Mouse (Mus musculus) testis, postnatal 10 days (tissue): ENCODE measurements at regions not wholly inside any gene's neighbourhood (a gene's known extent, or its start where the extent isn't known, plus 50 kb on each side); places are given as distances from the start of the nearest gene placed in this dataset.
A peak's percentile ranks its signal among the peaks of the same experiment; 100 is the strongest.
"Not testable (repeated sequence)": the region's sequence is repeated elsewhere in the genome, so short reads cannot be mapped to it uniquely, and the experiment has no call there.

Experiments
- DNase-seq: peaks from one replicate; pipeline ENCODE4 v3.0.0; 2021; ENCODE audit warnings: low spot score

DNA sequence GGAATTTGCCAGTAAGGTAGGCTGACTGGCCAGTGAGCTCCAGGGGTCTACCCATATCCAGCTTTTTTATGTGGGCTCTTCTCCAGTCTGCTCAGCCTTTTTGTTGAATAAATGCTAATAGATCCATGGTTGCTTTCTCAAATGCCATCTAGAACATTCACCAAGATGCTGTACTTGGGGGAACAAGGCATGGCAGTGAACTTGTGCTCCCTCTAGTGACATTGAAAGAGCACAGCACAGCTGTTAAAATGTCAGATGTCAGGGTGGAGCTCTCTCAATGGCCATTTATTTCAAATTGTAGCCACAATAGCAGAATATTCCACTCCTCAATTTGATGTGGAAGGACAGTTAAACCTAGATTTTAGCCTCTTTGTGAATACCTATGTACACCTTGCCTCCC is 86.3 kb downstream of the Kcnk1 start:
- no peak for DNase-seq

- DNase-seq = no peak
Measured at GRCm38 (mm10) chr8:126082827-126083226, 87.9 kb downstream of the Kcnk1 start.

DNA sequence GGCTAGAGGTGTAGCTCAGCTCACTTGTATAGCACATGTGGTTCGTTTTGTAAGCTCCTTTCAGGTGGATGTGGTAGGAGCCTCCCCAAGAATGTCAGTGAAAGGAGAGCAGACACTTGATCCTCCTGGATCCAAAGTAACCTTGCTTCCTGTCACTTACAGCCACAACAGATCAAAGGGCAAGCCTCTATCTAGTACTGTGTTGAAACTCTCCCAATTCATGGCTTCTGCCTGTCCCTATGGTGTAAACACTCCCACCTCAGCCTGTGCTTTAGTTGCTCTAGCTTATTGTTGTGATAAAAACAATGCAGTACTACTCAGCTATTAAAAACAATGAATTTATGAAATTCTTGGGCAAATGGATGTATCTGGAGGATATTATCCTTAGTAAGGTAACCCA is 95.8 kb downstream of the Kcnk1 start:
- peak; percentile 6 for DNase-seq

DNA sequence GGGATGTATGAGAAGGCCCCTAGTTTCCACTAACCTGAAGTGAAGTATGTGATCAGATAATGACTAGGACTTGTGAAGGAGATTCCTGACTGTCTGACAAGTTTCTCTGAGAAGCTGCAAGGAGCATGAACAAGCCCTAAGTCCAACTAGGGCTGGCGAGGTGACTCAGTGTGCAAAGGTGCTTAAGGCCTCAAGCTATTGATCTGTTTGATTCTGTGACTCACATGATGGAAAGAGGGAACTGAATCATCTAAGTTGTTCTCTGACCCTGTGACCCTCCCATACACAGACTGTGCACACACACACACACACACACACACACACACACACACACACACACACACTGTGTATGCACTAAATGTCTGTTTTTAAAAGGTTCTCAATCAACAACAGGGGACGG is 99.0 kb downstream of the Kcnk1 start:
- DNase-seq = peak; percentile 4

GRCm38 (mm10) chr8:126096056-126096455 is 101.1 kb downstream of the Kcnk1 start:
- DNase-seq = peak; percentile 35

DNA sequence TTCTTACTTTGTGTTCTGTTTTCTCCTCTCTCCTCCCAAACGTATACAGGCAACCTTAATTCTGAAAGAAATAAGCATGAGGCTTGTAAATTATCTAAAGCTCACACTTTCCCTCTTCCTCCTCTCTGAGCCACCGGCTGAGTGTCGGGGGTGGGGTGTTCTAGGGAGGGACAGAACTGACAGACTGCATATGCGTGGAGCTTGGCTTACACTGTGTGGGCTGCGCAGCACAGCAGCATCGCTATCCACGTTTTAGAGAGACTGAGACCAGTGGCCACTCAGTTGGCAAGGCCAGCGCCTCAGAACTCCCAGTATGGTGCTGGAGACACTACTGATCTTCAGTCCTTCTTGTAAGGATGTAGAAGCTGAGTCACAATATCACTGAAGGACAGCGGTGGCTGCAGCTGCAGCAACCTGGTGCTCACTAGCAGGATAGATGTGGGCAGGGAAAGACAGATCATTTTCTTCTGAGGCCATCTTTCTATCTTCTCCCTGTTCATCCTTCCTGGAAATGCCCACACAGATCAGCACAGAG is 101.7 kb downstream of the Kcnk1 start:
- DNase-seq = peak; percentile 34

- peak; percentile 17 for DNase-seq
Measured at GRCm38 (mm10) chr8:126098886-126099285, 103.9 kb downstream of the Kcnk1 start.

GRCm38 (mm10) chr8:126099889-126100288 is 104.9 kb downstream of the Kcnk1 start:
- DNase-seq = peak; percentile 22

GRCm38 (mm10) chr8:126105043-126105442 is 110.1 kb downstream of the Kcnk1 start:
- DNase-seq = no peak

- no peak for DNase-seq
Measured at GRCm38 (mm10) chr8:126126041-126126440, 131.1 kb downstream of the Kcnk1 start.

GRCm38 (mm10) chr8:126132076-126132475 is 137.1 kb downstream of the Kcnk1 start:
- no peak for DNase-seq

- not testable (repeated sequence) for DNase-seq
Measured at GRCm38 (mm10) chr8:126132918-126133317, 137.9 kb downstream of the Kcnk1 start.

DNA sequence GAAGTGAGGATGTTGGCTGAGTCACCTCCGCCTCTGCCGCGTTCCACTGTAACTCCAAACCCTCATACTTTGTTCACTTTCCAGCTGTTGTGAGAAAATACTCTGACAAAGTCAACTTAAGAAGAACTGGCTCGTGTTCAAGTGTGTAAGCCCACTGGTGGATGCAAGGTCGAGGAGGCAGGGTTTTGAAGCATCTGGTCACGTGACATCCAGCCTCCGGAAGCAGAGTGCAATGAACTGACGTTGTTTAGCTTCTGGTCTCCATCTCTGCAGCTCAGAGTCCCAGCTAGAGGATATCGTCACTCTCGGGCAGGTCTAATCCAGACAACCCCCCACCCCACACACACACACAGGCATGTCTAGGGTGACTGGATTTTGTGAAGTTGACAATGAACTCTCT is 140.1 kb downstream of the Kcnk1 start:
- DNase-seq = no peak

- no peak for DNase-seq
Measured at GRCm38 (mm10) chr8:126135573-126135972, 140.6 kb downstream of the Kcnk1 start.

DNA sequence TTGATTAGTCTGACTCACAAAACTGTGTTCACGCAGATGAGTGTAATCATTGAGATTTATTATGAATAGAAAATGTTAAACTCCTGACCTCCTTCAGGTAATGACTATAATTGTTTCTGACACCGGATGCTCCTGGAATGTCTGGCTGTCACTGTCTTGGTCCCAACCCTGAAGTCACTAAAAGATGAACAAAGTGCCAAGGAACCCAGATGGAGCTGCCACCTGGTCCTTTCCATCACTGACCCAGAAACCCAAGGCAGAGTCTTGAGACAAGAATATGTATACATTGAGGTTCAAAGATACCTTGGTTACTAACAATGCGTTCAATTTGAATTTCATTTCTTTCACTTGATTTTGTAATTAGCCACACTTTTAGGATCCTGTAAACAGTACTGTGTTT is 142.0 kb downstream of the Kcnk1 start:
- no peak for DNase-seq

DNA sequence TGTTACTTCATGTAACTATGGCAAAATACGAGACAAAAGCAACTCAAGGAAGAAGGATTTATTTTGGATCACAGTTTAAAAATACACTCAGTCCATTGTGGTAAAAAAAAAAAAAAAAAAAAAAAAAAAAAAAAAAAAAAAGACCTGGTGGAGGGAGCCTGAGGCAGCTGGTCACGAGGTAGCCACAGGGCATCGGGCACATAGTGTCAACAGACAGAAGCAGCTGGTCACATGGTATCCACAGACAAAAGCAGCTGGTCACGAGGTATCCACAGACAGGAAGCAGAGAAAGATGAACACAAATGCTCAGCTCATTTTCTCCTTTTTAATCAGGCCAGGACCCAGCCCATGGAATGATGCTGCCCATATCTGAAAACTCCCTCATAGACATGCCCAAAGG is 142.5 kb downstream of the Kcnk1 start:
- no peak for DNase-seq

DNA sequence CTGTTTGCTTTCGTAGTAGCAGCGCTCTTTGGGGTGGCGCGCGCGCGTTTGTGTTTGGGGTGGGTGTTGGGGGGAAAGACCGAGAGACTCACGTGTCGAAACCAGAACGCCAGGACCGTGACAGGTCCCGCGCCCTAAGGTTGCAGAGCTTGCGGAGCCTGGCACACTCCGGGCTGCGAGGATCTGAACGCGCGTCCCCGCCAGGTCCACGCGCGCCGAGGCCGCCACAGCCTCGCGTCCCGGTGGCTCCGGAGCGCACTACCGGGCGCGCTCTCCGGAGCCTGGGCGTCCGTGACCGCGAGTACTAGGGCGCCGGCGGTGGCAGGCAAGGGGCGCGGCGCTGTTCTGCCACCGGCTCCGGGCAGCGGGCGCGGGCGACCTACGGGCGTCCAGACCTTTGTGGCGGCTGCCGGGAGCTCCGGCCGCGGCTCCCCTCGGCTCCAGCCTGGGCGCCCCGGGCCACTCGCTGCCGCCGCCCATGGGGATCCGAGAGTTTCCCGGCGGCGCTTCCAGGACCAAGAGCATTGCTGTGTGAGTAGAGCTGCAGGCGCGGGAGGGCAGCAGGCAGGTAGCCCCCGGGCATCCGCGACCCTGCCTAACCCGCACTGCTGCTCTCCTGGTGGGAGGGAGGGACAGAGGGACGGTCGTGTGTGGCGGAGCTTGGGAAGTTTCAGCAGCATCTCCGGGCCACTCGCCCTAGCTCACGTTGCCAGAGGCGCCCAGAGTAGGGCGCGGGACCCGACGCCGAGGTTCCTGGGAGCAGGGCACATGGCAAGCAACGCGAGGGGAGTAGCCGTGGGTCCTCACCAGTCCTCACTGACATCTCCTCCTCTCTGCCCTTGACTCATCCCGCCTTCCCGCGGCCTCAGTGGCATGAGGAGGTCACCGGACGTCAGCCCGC is 143.9 kb downstream of the Kcnk1 start:
- no peak for DNase-seq

GRCm38 (mm10) chr8:126139546-126139870 is 144.5 kb downstream of the Kcnk1 start:
- no peak for DNase-seq

DNA sequence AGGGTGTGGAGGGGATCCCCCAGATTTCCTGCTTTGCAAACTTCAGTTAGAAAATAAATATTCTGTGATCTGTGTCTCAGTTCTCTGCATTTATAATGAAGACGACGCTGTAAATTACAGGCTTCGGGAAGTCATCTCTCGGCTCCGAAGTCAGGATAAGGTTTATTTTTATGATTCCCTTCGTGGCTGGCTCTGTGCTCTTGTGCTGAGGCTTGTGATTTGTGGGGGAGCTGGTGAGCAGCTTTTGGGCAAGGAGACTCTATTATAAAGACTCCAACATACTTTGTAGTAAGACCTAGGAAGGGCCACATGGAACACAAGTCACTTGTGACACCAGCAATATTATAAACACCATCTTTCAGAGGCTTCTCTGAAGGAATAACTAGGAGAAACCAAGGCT is 146.0 kb downstream of the Kcnk1 start:
- DNase-seq = no peak

GRCm38 (mm10) chr8:126151527-126151926 is 146.8 kb upstream of the Slc35f3 start:
- no peak for DNase-seq

GRCm38 (mm10) chr8:126153955-126154354 is 144.4 kb upstream of the Slc35f3 start:
- DNase-seq = no peak

DNA sequence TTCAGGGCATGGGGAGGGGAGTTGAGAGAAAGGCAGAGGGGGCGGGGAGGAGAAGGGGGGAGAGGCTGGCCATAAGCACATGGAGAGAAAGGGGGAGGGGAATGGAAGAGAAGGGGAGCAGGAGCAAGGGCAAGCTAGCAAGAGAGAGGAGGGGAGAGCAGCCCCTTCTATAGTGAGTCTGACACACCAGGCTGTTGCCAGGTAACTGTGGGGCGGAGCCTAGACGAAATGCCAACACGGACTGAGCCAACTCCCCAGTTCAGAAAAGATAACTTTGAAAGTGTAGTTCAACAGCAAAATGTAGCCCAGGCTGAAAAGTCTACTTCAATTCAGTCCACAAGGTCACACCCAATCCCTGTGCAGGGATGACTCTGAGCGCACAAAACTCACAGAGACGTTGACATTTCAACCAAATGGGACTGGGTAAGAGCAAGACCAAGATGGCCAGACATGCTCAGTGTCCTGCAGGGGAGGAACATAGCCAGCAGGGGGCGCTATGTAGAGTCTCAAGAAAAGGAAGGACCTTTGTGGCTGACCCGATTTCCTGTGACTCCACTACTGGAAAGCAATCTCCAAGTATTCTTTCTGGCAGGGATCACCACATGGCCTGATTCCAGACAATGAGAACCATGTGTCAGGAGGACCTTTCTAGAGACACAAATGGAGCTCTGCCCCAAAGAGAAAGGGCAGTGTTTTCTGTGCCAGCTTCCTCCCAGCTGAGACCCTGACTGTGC is 140.7 kb upstream of the Slc35f3 start:
- DNase-seq = peak; percentile 56

- DNase-seq = no peak
Measured at GRCm38 (mm10) chr8:126159485-126159884, 138.9 kb upstream of the Slc35f3 start.
